17 mouse cellular contexts compared by ENCODE assay signal in the genomic region with DNA sequence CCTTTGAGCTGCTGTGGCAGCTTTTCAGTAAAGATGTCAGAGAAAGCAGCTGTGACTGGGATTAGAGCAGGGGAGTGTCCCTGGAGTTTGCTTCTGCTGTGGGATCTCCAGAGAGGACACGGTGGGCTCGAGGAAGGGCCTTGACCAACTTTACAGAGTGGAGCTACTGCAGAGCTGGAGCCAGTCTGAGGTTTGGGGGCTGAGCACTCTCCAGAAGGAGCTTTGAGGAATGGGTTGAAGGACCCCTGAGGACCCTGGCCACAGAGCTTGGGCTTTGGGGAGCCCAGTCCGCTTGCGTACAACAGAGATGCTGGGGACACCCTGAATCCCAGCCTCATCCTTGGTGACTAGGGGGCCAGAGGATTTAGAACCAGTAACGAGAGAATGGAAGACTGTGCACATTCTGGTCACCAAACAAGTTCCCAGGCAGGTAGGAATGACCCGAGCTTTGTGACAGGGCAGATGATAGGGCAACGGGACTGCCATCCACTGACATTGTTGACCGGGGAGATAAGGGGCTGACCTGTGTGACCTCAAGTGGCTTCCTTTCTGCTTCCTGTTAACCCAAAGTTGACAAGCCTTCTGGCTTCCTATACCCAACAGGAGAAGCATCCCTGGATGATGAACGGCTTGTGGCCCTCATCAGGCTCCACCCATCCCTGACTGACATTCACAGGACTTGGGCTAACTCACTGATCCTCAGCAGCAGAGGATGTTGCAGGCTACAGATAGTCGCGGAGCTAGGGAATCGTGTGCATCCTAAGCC. TPM values are rescaled to one million over a fixed set of nuclear protein-coding genes. Genes with fewer than 3 reads are reported as not detected.
DNase-seq lines count a peak whose midpoint lies in the region; ATAC-seq and TF ChIP-seq lines count a peak whose summit lies in the region.
"Had no signal": no experiment of that assay in that cellular context is flagged by ENCODE, and none has a peak within 500 bp of the region (broad histone marks: within the 10 kb centered on the region; RNA-seq: fewer than 3 reads in every experiment).

No protein-coding gene starts in this region.

- no peaks in the 10 kb centered on the region for H3K27me3 ChIP-seq in heart, embryonic 11.5 days (ENCODE audit: control insufficient read depth, insufficient read depth, low read length)
- H3K27me3 ChIP-seq in stomach, embryonic 15.5 days (replicated peaks), result no peaks in the 10 kb centered on the region

- ATAC-seq in heart, embryonic 11.5 days (replicated peaks; ENCODE audit: insufficient number of reproducible peaks, low FRiP score, low TSS enrichment), result no peak
- ATAC-seq in stomach, embryonic 15.5 days (ENCODE audit: insufficient read depth, low FRiP score, low read depth), result no peak

- H3K4me3 ChIP-seq in heart, embryonic 11.5 days (ENCODE audit: low read depth, low read length), result no peak overlapping the region
- no peak overlapping the region for H3K4me3 ChIP-seq in left cerebral cortex, adult 2 months
- H3K4me3 ChIP-seq in stomach, embryonic 15.5 days (replicated peaks), result no peak overlapping the region
- H3K4me3 ChIP-seq: forebrain, embryonic 10.5 days had no signal

- TF ChIP-seq CTCF in left cerebral cortex, adult 2 months (IDR thresholded peaks at IDR 0.05), result no peak

- DNase-seq in heart, adult 11 months, result peak; percentile 93
- no peak for DNase-seq in left cerebral cortex, adult 2 months (ENCODE audit: extremely low spot score in 1 of 2, low spot score in 2 of 2)
- no peak for DNase-seq in left cerebral cortex, adult 8-10 months (ENCODE audit: low spot score in 2 of 2)
- DNase-seq in heart, postnatal 4 days, result peak; percentile 42
- no peak for DNase-seq in thymus, postnatal 36 days
- DNase-seq in thymus, adult 18-20 months, result no peak
- DNase-seq: cerebellum, adult 9-10 months; right cerebral cortex, postnatal 4 days had no signal

- peaks cover 42% of the 10 kb centered on the region for H3K4me1 ChIP-seq in heart, embryonic 11.5 days (ENCODE audit: control insufficient read depth, insufficient read depth, low read length)
- peaks cover 48% of the 10 kb centered on the region for H3K4me1 ChIP-seq in stomach, embryonic 15.5 days

- no peaks in the 10 kb centered on the region for H3K9me3 ChIP-seq in heart, embryonic 11.5 days (replicated peaks; ENCODE audit: control insufficient read depth, low read length)
- H3K9me3 ChIP-seq in stomach, embryonic 15.5 days, result no peaks in the 10 kb centered on the region
- H3K9me3 ChIP-seq: forebrain, embryonic 10.5 days had no signal

- 41% methylated on average over 12 of the region's 12 CpGs for WGBS in heart, embryonic 11.5 days (ENCODE audit: insufficient replicate concordance)
- WGBS in stomach, embryonic 15.5 days, result 45% methylated on average over 12 of the region's 12 CpGs

- no peak overlapping the region for H3K27ac ChIP-seq in heart, embryonic 11.5 days (ENCODE audit: low read depth, low read length)
- H3K27ac ChIP-seq in left cerebral cortex, adult 2 months, result peak overlapping the region; percentile 51; the same call in 1 of the 2 replicates
- H3K27ac ChIP-seq in stomach, embryonic 15.5 days, result peak overlapping the region; percentile 44; the same call in 1 of the 2 replicates
- H3K27ac ChIP-seq: forebrain, embryonic 10.5 days; hindbrain, embryonic 14.5 days had no signal

- intact Hi-C loops in left cerebral cortex, adult 2 months (cut with DNase I), result no loop called here

- no peak overlapping the region for H3K9ac ChIP-seq in heart, embryonic 11.5 days (ENCODE audit: low read depth, low read length)
- H3K9ac ChIP-seq in stomach, embryonic 15.5 days, result no peak overlapping the region
- H3K9ac ChIP-seq: hindbrain, embryonic 14.5 days had no signal

- H3K4me2 ChIP-seq in heart, embryonic 11.5 days, result no peak overlapping the region
- H3K4me2 ChIP-seq in stomach, embryonic 15.5 days, result no peak overlapping the region
- H3K4me2 ChIP-seq: hindbrain, embryonic 14.5 days had no signal

- no peaks in the 10 kb centered on the region for H3K36me3 ChIP-seq in heart, embryonic 11.5 days (ENCODE audit: control insufficient read depth, insufficient read depth, low read length)
- no peaks in the 10 kb centered on the region for H3K36me3 ChIP-seq in stomach, embryonic 15.5 days
- H3K36me3 ChIP-seq: forebrain, embryonic 10.5 days had no signal

RNA-seq across cellular contexts. Expression of gene Hrct1, which starts 0.6 kb away (rescaled TPM):
- polyA plus RNA-seq in heart, embryonic 11.5 days (2014; fragmentation: Nextera tagmentation; extraction: Ambion mirVana), result 0.59 and 0.99 TPM in 2 replicates
- 1 to 10 TPM in 1 of 2 experiments, under 1 TPM in 1; 0.87 to 1.1 TPM for total RNA-seq in left cerebral cortex, adult 2 months (2021)
- under 1 TPM; 0.60 to 0.91 (median 0.75) TPM for total RNA-seq in left cerebral cortex, adult 8-10 months (2022)
- total RNA-seq in heart, postnatal 4 days (2021), result 1 to 10 TPM; 3.2 to 3.4 TPM
- polyA plus RNA-seq in stomach, embryonic 15.5 days (2015; fragmentation: Nextera tagmentation; extraction: Ambion mirVana), result 0.67 and 0.87 TPM in 2 replicates
- total RNA-seq: megakaryocyte-erythroid progenitor cell, adult 5-6 weeks had no signal

RNA-seq across cellular contexts. Expression of gene Spaar, which starts 3.4 kb away (rescaled TPM):
- 0.16 and 0.24 TPM in 2 replicates for polyA plus RNA-seq in heart, embryonic 11.5 days (2014; fragmentation: Nextera tagmentation; extraction: Ambion mirVana)
- under 1 TPM; 0.63 to 1.00 TPM for total RNA-seq in left cerebral cortex, adult 2 months (2021)
- under 1 TPM; 0.39 to 0.91 (median 0.81) TPM for total RNA-seq in left cerebral cortex, adult 8-10 months (2022)
- total RNA-seq in heart, postnatal 4 days (2021), result 1 to 10 TPM; 2.0 to 2.3 TPM
- polyA plus RNA-seq in stomach, embryonic 15.5 days (2015; fragmentation: Nextera tagmentation; extraction: Ambion mirVana), result 0.09 and 0.18 TPM in 2 replicates
- total RNA-seq: megakaryocyte-erythroid progenitor cell, adult 5-6 weeks had no signal
- polyA plus RNA-seq: forebrain, embryonic 10.5 days had no signal

RNA-seq across cellular contexts. Expression of gene Olfr71, which starts 16.4 kb away (rescaled TPM):
- not detected in 2 replicates for polyA plus RNA-seq in heart, embryonic 11.5 days (2014; fragmentation: Nextera tagmentation; extraction: Ambion mirVana)
- not detected for total RNA-seq in left cerebral cortex, adult 2 months (2021)
- not detected for total RNA-seq in left cerebral cortex, adult 8-10 months (2022)
- total RNA-seq in heart, postnatal 4 days (2021), result not detected
- not detected in 2 replicates for polyA plus RNA-seq in stomach, embryonic 15.5 days (2015; fragmentation: Nextera tagmentation; extraction: Ambion mirVana)
- total RNA-seq: gastrocnemius, postnatal 10 days; layer of hippocampus, postnatal 25 days; megakaryocyte-erythroid progenitor cell, adult 5-6 weeks had no signal
- polyA plus RNA-seq: brain, embryonic 14.5 days; forebrain, embryonic 10.5 days; hindbrain, embryonic 14.5 days; limb, embryonic 14.5 days had no signal

RNA-seq across cellular contexts. Expression of gene Olfr70, which starts 25.8 kb away (rescaled TPM):
- polyA plus RNA-seq in heart, embryonic 11.5 days (2014; fragmentation: Nextera tagmentation; extraction: Ambion mirVana), result not detected in 2 replicates
- total RNA-seq in left cerebral cortex, adult 2 months (2021), result not detected
- not detected for total RNA-seq in left cerebral cortex, adult 8-10 months (2022)
- total RNA-seq in heart, postnatal 4 days (2021), result not detected
- polyA plus RNA-seq in stomach, embryonic 15.5 days (2015; fragmentation: Nextera tagmentation; extraction: Ambion mirVana), result not detected in 2 replicates
- total RNA-seq: gastrocnemius, postnatal 10 days; layer of hippocampus, postnatal 25 days; megakaryocyte-erythroid progenitor cell, adult 5-6 weeks had no signal
- polyA plus RNA-seq: brain, embryonic 14.5 days; forebrain, embryonic 10.5 days; hindbrain, embryonic 14.5 days; limb, embryonic 14.5 days had no signal

RNA-seq across cellular contexts. Expression of gene Olfr159, which starts 44.4 kb away (rescaled TPM):
- polyA plus RNA-seq in heart, embryonic 11.5 days (2014; fragmentation: Nextera tagmentation; extraction: Ambion mirVana), result not detected in 2 replicates
- not detected for total RNA-seq in left cerebral cortex, adult 2 months (2021)
- total RNA-seq in left cerebral cortex, adult 8-10 months (2022), result under 1 TPM in 1 of 4 experiments, not detected in 3; 0.42 TPM
- total RNA-seq in heart, postnatal 4 days (2021), result not detected
- not detected in 2 replicates for polyA plus RNA-seq in stomach, embryonic 15.5 days (2015; fragmentation: Nextera tagmentation; extraction: Ambion mirVana)
- total RNA-seq: gastrocnemius, postnatal 10 days; layer of hippocampus, postnatal 25 days; megakaryocyte-erythroid progenitor cell, adult 5-6 weeks had no signal
- polyA plus RNA-seq: brain, embryonic 14.5 days; forebrain, embryonic 10.5 days; hindbrain, embryonic 14.5 days; limb, embryonic 14.5 days had no signal

Comparison
In these comparisons a context has a peak if more than half of its experiments do, and no peak if none do; other contexts are left out.
1. DNase-seq: peak in heart, adult 11 months (single experiment) and heart, postnatal 4 days (single experiment); none in left cerebral cortex, adult 2 months (0 of 2), left cerebral cortex, adult 8-10 months (0 of 2), thymus, postnatal 36 days (0 of 2) and thymus, adult 18-20 months (0 of 2).